Mouse (Mus musculus) liver, adult 2 months (tissue): ENCODE measurements around the gene Acyp1.

ENCODE experiments used
- CTCF ChIP-seq: fragments of 200-500 bp; IDR thresholded peaks from 2 replicates; pipeline ENCODE4 v1.5.1; 2011; ENCODE audit warnings: low read depth, low read length, control low read depth
- POLR2A ChIP-seq: fragments of 200-500 bp; IDR thresholded peaks from 2 replicates; pipeline ENCODE4 v1.6.1; 2011; ENCODE audit warnings: low read length, control low read depth; ENCODE audit not compliant: insufficient read depth; ENCODE audit errors: extremely low read depth

DNA sequence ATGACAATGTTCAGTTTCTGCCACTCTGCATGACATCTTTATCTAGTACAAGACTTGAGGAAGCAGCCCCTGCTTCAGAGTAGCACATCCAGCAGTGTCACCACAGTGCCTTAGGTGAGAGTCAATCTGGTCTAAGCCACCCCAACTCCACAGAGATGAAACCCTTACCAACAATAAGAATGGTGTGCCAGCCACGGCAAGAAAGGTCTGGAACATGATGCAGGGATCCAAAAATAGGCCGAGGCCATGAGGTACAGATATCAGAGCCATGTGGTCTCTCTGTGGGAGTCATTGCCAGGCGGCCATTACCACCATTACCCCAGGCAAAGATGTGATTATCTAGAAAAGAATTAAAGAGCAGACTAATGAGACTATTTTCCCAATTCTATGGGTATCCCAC is 20.4 kb upstream of the Acyp1 start:
- no peak for TF ChIP-seq CTCF
- no peak for TF ChIP-seq POLR2A
